Mouse (Mus musculus): ENCODE data around the gene Serinc2.

DNA sequence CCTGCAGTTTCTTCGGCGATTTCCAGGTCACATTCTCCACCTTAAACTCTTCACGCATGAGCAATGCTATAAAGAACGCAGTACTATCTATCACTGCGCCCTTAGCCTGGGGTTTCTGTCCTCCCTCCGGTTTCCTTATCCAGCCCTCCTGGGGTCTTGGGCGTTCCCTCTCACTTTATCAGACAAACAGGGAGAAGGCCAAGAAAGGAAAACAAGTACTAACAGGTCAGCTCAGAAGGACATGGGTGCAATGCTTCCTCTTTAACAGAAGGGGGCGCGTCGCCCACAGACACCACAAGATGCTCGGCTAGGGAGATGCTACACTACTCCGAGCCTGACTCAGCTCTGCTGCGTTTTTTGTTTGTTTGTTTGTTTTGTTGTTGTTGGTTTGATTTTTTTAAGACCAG, 18.1 kb upstream of the Serinc2 start:
- TF ChIP-seq GATA1 (IDR thresholded peaks at IDR 0.05; ENCODE audit: low read length) (peak; percentile 50; the same call in 1 of the 2 replicates), TAL1 (IDR thresholded peaks at IDR 0.05; ENCODE audit: low read length) (peak; percentile 68)
